ENCODE assay signal across 9 mouse cellular contexts in genomic region chrX:140406501-140406900, GRCm38 (mm10). TPM values are rescaled to one million over a fixed set of nuclear protein-coding genes. Genes with fewer than 3 reads are reported as not detected.
DNase-seq lines count a peak whose midpoint lies in the region; ATAC-seq and TF ChIP-seq lines count a peak whose summit lies in the region.
"Had no signal": no experiment of that assay in that cellular context is flagged by ENCODE, and none has a peak within 500 bp of the region (broad histone marks: within the 10 kb centered on the region; RNA-seq: fewer than 3 reads in every experiment).

No protein-coding gene starts in this region.

- peak; percentile 5 for DNase-seq in lung, adult 2 months
- DNase-seq in lung, postnatal 25 days (ENCODE audit: low spot score): no peak
- DNase-seq in kidney, adult 18-20 months: peak; percentile 26
- peak; percentile 44 for DNase-seq in stomach, postnatal 0 days (ENCODE audit: low spot score)
- no peak for DNase-seq in cerebellum, postnatal 25 days
- DNase-seq in heart, postnatal 36 days: no peak
- DNase-seq in cerebellum, adult 2 months: no peak

- no peak overlapping the region for H3K4me3 ChIP-seq in lung, adult 2 months (replicated peaks; ENCODE audit: extremely low read depth, low read depth, low read length)
- H3K4me3 ChIP-seq in liver, embryonic 12.5 days: no peak overlapping the region
- no peak overlapping the region for H3K4me3 ChIP-seq in stomach, postnatal 0 days (ENCODE audit: low read depth, low read length)
- H3K4me3 ChIP-seq in cerebellum, adult 2 months (replicated peaks; ENCODE audit: insufficient read depth, low read depth, low read length): no peak overlapping the region
- H3K4me3 ChIP-seq: myocyte had no signal

- no peak overlapping the region for H3K4me2 ChIP-seq in liver, embryonic 12.5 days
- no peak overlapping the region for H3K4me2 ChIP-seq in stomach, postnatal 0 days (replicated peaks; ENCODE audit: low read depth)

- no peak for TF ChIP-seq CTCF in lung, adult 2 months (IDR thresholded peaks at IDR 0.05; ENCODE audit: insufficient read depth, low read length)
- no peak for TF ChIP-seq CTCF in stomach, postnatal 0 days (IDR thresholded peaks at IDR 0.05; ENCODE audit: low read depth)
- no peak for TF ChIP-seq CTCF in cerebellum, adult 2 months (IDR thresholded peaks at IDR 0.05; ENCODE audit: borderline replicate concordance, insufficient read depth, low read depth, low read length)

- no peaks in the 10 kb centered on the region for H3K36me3 ChIP-seq in liver, embryonic 12.5 days
- no peaks in the 10 kb centered on the region for H3K36me3 ChIP-seq in stomach, postnatal 0 days (ENCODE audit: control insufficient read depth, insufficient read depth, low read length)

- no peak for TF ChIP-seq POLR2A in lung, adult 2 months (IDR thresholded peaks at IDR 0.05; ENCODE audit: borderline replicate concordance, extremely low read depth, low read depth, low read length)
- no peak for TF ChIP-seq POLR2A in cerebellum, adult 2 months (IDR thresholded peaks at IDR 0.05; ENCODE audit: borderline replicate concordance, insufficient read depth, low read length)

- no peaks in the 10 kb centered on the region for H3K4me1 ChIP-seq in lung, adult 2 months (ENCODE audit: control insufficient read depth, insufficient read depth, low read length)
- peaks cover 9% of the 10 kb centered on the region for H3K4me1 ChIP-seq in liver, embryonic 12.5 days
- H3K4me1 ChIP-seq in stomach, postnatal 0 days (replicated peaks; ENCODE audit: control insufficient read depth, insufficient read depth): no peaks in the 10 kb centered on the region
- no peaks in the 10 kb centered on the region for H3K4me1 ChIP-seq in cerebellum, adult 2 months (ENCODE audit: control insufficient read depth, insufficient read depth, low read length)

- no peak overlapping the region for H3K9ac ChIP-seq in liver, embryonic 12.5 days
- H3K9ac ChIP-seq in stomach, postnatal 0 days (ENCODE audit: low read length): no peak overlapping the region

- ATAC-seq in liver, embryonic 12.5 days: peak; percentile 84
- peak; percentile 38; the same call in 1 of the 2 replicates for ATAC-seq in stomach, postnatal 0 days (ENCODE audit: low FRiP score, low TSS enrichment)

- no peaks in the 10 kb centered on the region for H3K9me3 ChIP-seq in liver, embryonic 12.5 days (replicated peaks)
- no peaks in the 10 kb centered on the region for H3K9me3 ChIP-seq in stomach, postnatal 0 days (ENCODE audit: control insufficient read depth, low read length)

- no peak for TF ChIP-seq EP300 in stomach, postnatal 0 days (optimal IDR thresholded peaks at IDR 0.05)

- H3K27me3 ChIP-seq in liver, embryonic 12.5 days (replicated peaks): peaks cover 5% of the 10 kb centered on the region
- no peaks in the 10 kb centered on the region for H3K27me3 ChIP-seq in stomach, postnatal 0 days (ENCODE audit: control insufficient read depth, insufficient read depth, low read length)
- H3K27me3 ChIP-seq in cerebellum, adult 2 months (ENCODE audit: control insufficient read depth, insufficient read depth, low read length): no peaks in the 10 kb centered on the region

- no peak overlapping the region for H3K27ac ChIP-seq in liver, embryonic 12.5 days
- no peak overlapping the region for H3K27ac ChIP-seq in stomach, postnatal 0 days (replicated peaks)
- H3K27ac ChIP-seq in cerebellum, adult 2 months (ENCODE audit: insufficient read depth, low read length): no peak overlapping the region

- intact Hi-C loops in heart, postnatal 36 days (cut with DNase I): no loop called here

RNA-seq across cellular contexts. Expression of gene Prps1, which starts 49.9 kb away (rescaled TPM):
- polyA plus RNA-seq in lung, adult 2 months (2012; rRNA removed): 5.8 and 10.2 TPM in 2 replicates
- 57.6 and 61.0 TPM in 2 replicates for polyA plus RNA-seq in liver, embryonic 12.5 days (2016; fragmentation: Nextera tagmentation; extraction: Ambion mirVana)
- polyA plus RNA-seq in stomach, postnatal 0 days (2015; fragmentation: Nextera tagmentation; extraction: Ambion mirVana): 18.2 and 18.3 TPM in 2 replicates
- total RNA-seq in heart, postnatal 36 days (2021): 10 to 100 TPM; 27.4 to 30.5 TPM
- polyA plus RNA-seq in cerebellum, adult 2 months (2012; rRNA removed): 48.9 and 52.2 TPM in 2 replicates

Comparison
In these comparisons a context has a peak if more than half of its experiments do, and no peak if none do; other contexts are left out.
1. DNase-seq: peak in lung, adult 2 months (single experiment), kidney, adult 18-20 months (single experiment) and stomach, postnatal 0 days (single experiment); none in lung, postnatal 25 days (single experiment), cerebellum, postnatal 25 days (0 of 2), heart, postnatal 36 days (0 of 2) and cerebellum, adult 2 months (0 of 2).